Mouse (Mus musculus) liver, embryonic 14.5 days (tissue): ENCODE results near the gene Mrln. TPM values are rescaled to one million over a fixed set of nuclear protein-coding genes. Genes with fewer than 3 reads are reported as not detected.

Experiments
- ATAC-seq: fragments of 200-750 bp; cut with Nextera tagmentation; 2 replicates; pipeline ENCODE4 v1.8.0; 2017; ENCODE audit warnings: moderate number of reproducible peaks, mild to moderate bottlenecking, moderate library complexity; ENCODE audit not compliant: insufficient read depth
- DNase-seq, 3 experiments: peaks; one replicate each; pipeline ENCODE4 v3.0.0-alpha.2; 2012 to 2013; ENCODE audit warnings: low read depth in 3 of 3, low spot score in 3 of 3
- H3K27ac ChIP-seq: fragments of 300-500 bp; sonication (generic); 2 replicates; pipeline ENCODE4 v1.5.1; 2014; ENCODE audit warnings: moderate library complexity, mild to moderate bottlenecking, control low read depth, inconsistent platforms
- H3K27me3 ChIP-seq: fragments of 300-500 bp; sonication (generic); 2 replicates; pipeline ENCODE4 v1.6.1; 2014; ENCODE audit warnings: mild to moderate bottlenecking, low read length, moderate library complexity; ENCODE audit not compliant: control insufficient read depth, insufficient read depth
- H3K36me3 ChIP-seq: fragments of 300-500 bp; sonication (generic); replicated peaks from 2 replicates; pipeline ENCODE4 v1.6.1; 2014; ENCODE audit warnings: low read depth; ENCODE audit not compliant: control insufficient read depth, insufficient read depth
- H3K4me1 ChIP-seq, 2 experiments: fragments of 200-500 bp in 1 of 2; fragments of 300-500 bp in 1 of 2; sonication (generic) in 1 of 2; replicated peaks; 2 replicates each; pipeline ENCODE4 v1.6.1; 2012 to 2014; ENCODE audit warnings: antibody characterized with exemption in 1 of 2, inconsistent platforms in 1 of 2, low read length in 1 of 2; ENCODE audit not compliant: control insufficient read depth in 2 of 2, insufficient read depth in 2 of 2
- H3K4me2 ChIP-seq: fragments of 300-500 bp; sonication (generic); 2 replicates; pipeline ENCODE4 v1.6.1; 2014; ENCODE audit warnings: low read depth, mild to moderate bottlenecking, control low read depth, moderate library complexity
- H3K4me3 ChIP-seq, 2 experiments: fragments of 200-500 bp in 1 of 2; fragments of 300-500 bp in 1 of 2; sonication (generic) in 1 of 2; 2 replicates each; pipeline ENCODE4 v1.5.1; 2012 to 2014; ENCODE audit warnings: low read depth in 2 of 2, low read length in 2 of 2, mild to moderate bottlenecking in 2 of 2, control low read depth in 1 of 2, inconsistent platforms in 1 of 2, moderate library complexity in 1 of 2; ENCODE audit not compliant: insufficient read depth in 1 of 2
- H3K9ac ChIP-seq: fragments of 300-500 bp; sonication (generic); replicated peaks from 2 replicates; pipeline ENCODE4 v1.6.1; 2014; ENCODE audit warnings: mild to moderate bottlenecking, control low read depth, moderate library complexity
- H3K9me3 ChIP-seq: fragments of 300-500 bp; sonication (generic); 2 replicates; pipeline ENCODE4 v1.6.1; 2016; ENCODE audit warnings: low read length, mixed read lengths; ENCODE audit not compliant: control insufficient read depth
- CTCF ChIP-seq: IDR thresholded peaks from 2 replicates; pipeline ENCODE4 v1.5.1; 2016; ENCODE audit warnings: antibody characterized with exemption, low read depth, control low read depth
- EP300 ChIP-seq: IDR thresholded peaks from 2 replicates; pipeline ENCODE4 v1.6.1; 2016; ENCODE audit warnings: antibody characterized with exemption, low read depth
- WGBS: fragments of 180-500 bp; shearing (Covaris S2); extraction: QIAGEN DNeasy Blood & Tissue Kit; methylation state at CpG from one replicate; pipeline ENCODE4 v1.1.7; 2014; ENCODE audit not compliant: insufficient replicate concordance; 5-methylcytosine and 5-hydroxymethylcytosine counted together
- polyA plus RNA-seq, 2 experiments: library from polyadenylated mRNA; depleted of rRNA in 1 of 2; stranded (reverse) in 1 of 2; unstranded in 1 of 2; fragments of >200 nt; fragmentation: Nextera tagmentation in 1 of 2; extraction: Ambion mirVana in 1 of 2; gene quantifications; 2 replicates each; pipeline versions ENCODE4 v1.2.1 to v1.2.3; 2012 to 2014

The Mrln gene
- polyA plus RNA-seq (2012; rRNA removed), result 0.15 TPM in 1 of 2 replicates, not detected in the other
- polyA plus RNA-seq (2014; fragmentation: Nextera tagmentation; extraction: Ambion mirVana), result not detected in 2 replicates

GRCm38 (mm10) chr10:70204505-70205399 lies at the start of gene Mrln:
Gene Mrln (plus strand): TSS chr10:70204664.
- H3K27ac ChIP-seq, result no peak within 1 kb of the TSS
- H3K4me2 ChIP-seq, result no peak within 1 kb of the TSS
- H3K27me3 ChIP-seq, result no peaks in the 10 kb centered on the region
- H3K9ac ChIP-seq, result no peak within 1 kb of the TSS
- DNase-seq (no peak), ATAC-seq (no peak)
- no peak within 1 kb of the TSS for H3K4me3 ChIP-seq
- H3K36me3 ChIP-seq, result no peaks in the 10 kb centered on the region
- WGBS, result 63% methylated on average over 17 of the region's 17 CpGs
- no peaks in the 10 kb centered on the region for H3K9me3 ChIP-seq
- peaks cover 0 to 2% of the 10 kb centered on the region in 2 experiments; a peak in 1 of 4 replicates for H3K4me1 ChIP-seq
- TF ChIP-seq CTCF, result no peak
- TF ChIP-seq EP300, result no peak

GRCm38 (mm10) chr10:70156431-70157165 lies 47.9 kb upstream of the Mrln start:
- peaks cover 8% of the 10 kb centered on the region for H3K36me3 ChIP-seq
- H3K27ac ChIP-seq, result no peak overlapping the region
- ATAC-seq (no peak), DNase-seq (no peak)
- no peak overlapping the region for H3K9ac ChIP-seq
- H3K4me1 ChIP-seq, result no peaks in the 10 kb centered on the region; a peak in 1 of 4 replicates
- H3K9me3 ChIP-seq, result no peaks in the 10 kb centered on the region
- H3K27me3 ChIP-seq, result no peaks in the 10 kb centered on the region
- no peak for TF ChIP-seq EP300
- peak; percentile 84 for TF ChIP-seq CTCF
- no peak overlapping the region for H3K4me3 ChIP-seq
- H3K4me2 ChIP-seq, result no peak overlapping the region
- WGBS, result 76% methylated on average over 3 of the region's 3 CpGs

- TF ChIP-seq CTCF, result no peak
- no peak for TF ChIP-seq EP300
- ATAC-seq (no peak), DNase-seq (no peak)
- Histone ChIP-seq H3K4me2 (no peak overlapping the region), H3K9ac (no peak overlapping the region), H3K4me1 (no peaks in the 10 kb centered on the region), H3K4me3 (no peak overlapping the region), H3K9me3 (no peaks in the 10 kb centered on the region), H3K36me3 (peaks cover 4% of the 10 kb centered on the region; the same call in 1 of the 2 replicates), H3K27ac (no peak overlapping the region), H3K27me3 (no peaks in the 10 kb centered on the region)
- 80% methylated on average over 12 of the region's 12 CpGs for WGBS
Observed at GRCm38 (mm10) chr10:70159651-70160320, 44.7 kb upstream of the Mrln start.

GRCm38 (mm10) chr10:70160811-70161210 lies 43.7 kb upstream of the Mrln start:
- H3K9me3 ChIP-seq, result no peaks in the 10 kb centered on the region
- H3K27me3 ChIP-seq, result no peaks in the 10 kb centered on the region
- H3K27ac ChIP-seq, result no peak overlapping the region
- no peak overlapping the region for H3K9ac ChIP-seq
- 86% methylated on average over 12 of the region's 12 CpGs for WGBS
- no peaks in the 10 kb centered on the region for H3K4me1 ChIP-seq
- DNase-seq (no peak), ATAC-seq (no peak)
- H3K36me3 ChIP-seq, result peaks cover 4% of the 10 kb centered on the region; the same call in 1 of the 2 replicates
- H3K4me3 ChIP-seq, result no peak overlapping the region
- no peak overlapping the region for H3K4me2 ChIP-seq
- no peak for TF ChIP-seq CTCF
- no peak for TF ChIP-seq EP300

- no peak overlapping the region for H3K4me3 ChIP-seq
- H3K27me3 ChIP-seq, result no peaks in the 10 kb centered on the region
- H3K36me3 ChIP-seq, result peaks cover 4% of the 10 kb centered on the region; the same call in 1 of the 2 replicates
- no peaks in the 10 kb centered on the region for H3K4me1 ChIP-seq
- 87% methylated on average over 14 of the region's 14 CpGs for WGBS
- ATAC-seq, result no peak
- H3K9ac ChIP-seq, result no peak overlapping the region
- no peak overlapping the region for H3K4me2 ChIP-seq
- H3K27ac ChIP-seq, result no peak overlapping the region
- no peak for DNase-seq
- no peaks in the 10 kb centered on the region for H3K9me3 ChIP-seq
- TF ChIP-seq EP300 (no peak), CTCF (no peak)
Observed at GRCm38 (mm10) chr10:70161504-70161903, 43.0 kb upstream of the Mrln start.
